Mouse (Mus musculus): Measurements from ENCODE around the gene Frs2. TPM values are rescaled to one million over a fixed set of nuclear protein-coding genes. Genes with fewer than 3 reads are reported as not detected.
"Not testable (repeated sequence)": the region's sequence is repeated elsewhere in the genome, so short reads cannot be mapped to it uniquely, and the experiment has no call there.

Frs2 gene
- total RNA-seq, 1 experiment from 2014 or later, result 29.5 TPM

DNA sequence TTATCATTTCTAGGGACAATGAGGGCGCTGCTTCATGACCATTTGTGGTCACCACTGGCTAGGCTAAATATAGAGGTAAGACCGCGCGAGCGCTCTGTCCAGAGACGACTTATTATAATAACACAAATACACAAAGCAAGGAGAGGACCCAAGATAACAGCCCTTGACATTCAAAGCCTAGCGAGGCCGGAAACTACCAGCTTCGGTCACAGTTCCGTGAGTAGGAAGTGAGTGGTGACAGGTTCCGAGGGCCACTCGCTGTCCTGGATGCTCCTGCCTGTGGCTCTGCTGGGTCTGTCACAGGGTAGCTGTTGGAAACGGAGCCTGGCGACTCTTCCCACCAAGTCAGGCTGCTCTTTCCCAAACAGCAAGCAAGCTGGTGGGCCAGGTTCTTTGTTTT, 106.0 kb downstream of the Frs2 start:
- DNase-seq, result no peak

DNA sequence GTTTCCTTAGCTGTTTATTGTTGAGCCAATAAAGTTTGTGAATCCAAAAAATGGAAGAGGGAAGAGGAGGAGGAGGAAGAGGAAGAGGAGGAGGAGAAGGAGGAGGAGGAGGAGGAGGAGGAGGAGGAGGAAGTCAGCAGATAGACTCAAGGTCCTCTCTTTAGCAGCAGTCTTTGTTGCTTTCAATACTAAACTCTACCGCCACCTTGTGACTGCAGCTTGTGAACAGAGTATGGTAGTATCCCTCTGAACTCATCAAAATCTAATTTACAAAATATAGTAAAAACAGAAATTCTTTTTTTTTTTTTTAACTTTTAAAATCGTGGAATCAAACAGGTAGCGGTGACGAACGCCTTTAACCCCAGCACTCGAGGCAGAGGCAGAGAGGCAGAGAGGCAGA, 108.0 kb downstream of the Frs2 start:
- DNase-seq, result no peak

DNA sequence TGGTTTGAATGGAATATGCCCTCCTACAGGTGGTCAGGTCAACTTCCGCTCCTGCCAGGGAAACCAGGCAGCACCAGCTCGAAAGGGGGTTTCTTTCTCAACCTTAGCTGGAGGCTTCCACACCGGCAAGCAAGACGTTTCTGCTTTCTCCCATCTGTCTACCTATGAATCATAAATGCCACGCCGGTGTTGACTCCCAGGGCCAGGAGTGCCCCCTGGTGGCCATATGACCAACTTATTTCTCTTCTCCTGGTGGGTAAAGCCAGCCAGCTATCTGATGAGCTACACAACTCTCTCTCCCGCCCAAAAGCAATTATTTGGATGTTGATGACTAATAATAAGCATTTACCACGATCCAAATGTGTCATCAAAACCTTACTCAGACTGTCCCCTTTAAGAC, 114.5 kb downstream of the Frs2 start:
- peak; percentile 88 for DNase-seq

DNA sequence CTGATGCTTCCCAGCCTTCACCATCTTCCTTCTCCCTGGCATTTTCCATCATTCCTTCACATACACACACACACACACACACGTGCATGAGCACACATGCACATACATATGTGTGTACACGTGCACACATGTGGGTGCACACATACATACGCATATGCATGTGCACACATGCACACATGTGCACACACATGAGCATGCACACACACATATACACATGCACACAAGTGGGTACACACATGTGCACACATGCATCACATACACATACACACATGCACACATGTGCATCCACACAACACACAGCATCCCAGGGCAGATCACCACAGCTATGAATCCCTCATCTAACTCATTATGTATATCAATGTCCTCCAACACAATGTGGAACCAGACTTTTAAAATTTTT, 117.2 kb downstream of the Frs2 start:
- DNase-seq, result no peak

DNA sequence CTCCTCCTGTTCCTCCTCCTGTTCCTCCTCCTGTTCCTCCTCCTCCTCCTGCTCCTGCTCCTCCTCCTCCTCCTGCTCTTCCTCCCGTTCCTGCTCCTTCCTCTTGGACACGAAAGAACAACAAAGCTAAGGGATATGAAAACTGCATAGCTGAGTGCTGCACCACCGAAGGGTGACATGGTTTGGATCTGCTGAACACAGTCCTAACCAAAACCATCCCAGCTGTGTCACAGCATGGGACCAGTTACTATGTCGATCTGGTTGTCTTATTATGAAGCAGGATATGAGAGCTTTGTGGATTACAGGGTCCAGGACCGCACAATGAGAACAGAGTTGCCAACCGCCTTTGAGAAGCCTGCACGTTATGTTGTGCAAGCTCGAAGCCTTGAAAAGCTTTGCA, 122.2 kb downstream of the Frs2 start:
- no peak for DNase-seq

DNA sequence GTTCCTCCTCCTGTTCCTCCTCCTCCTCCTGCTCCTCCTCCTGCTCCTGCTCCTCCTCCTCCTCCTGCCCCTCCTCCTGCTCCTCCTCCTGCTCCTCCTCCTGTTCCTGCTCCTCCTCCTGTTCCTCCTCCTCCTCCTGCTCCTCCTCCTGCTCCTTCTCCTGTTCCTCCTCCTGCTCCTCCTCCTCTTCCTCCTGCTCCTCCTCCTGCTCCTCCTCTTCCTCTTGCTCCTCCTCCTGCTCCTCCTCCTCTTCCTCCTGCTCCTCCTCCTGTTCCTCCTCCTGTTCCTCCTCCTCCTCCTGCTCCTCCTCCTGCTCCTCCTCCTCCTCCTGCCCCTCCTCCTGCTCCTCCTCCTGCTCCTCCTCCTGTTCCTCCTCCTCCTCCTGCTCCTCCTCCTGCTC, 122.6 kb downstream of the Frs2 start:
- DNase-seq, result not testable (repeated sequence)

DNA sequence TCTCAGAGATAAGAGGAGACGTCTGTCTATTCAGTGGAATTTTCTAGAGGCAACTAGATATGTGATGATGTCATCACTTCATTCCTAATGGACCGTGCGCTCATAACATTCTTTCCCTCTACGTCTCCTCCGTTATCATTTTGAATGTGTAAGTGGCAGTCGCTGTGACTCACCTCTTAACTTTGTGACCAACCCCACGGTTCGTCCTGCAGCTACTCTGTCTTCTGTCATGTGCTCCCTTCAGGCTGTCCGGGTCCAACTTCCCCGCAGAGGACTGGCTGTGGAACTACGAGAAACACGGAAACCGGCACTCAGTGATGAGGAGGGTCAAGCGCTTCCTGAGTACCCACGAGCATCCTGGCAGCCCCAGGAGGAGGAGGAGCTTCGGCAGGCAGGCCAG, 124.6 kb downstream of the Frs2 start:
- no peak for DNase-seq

DNA sequence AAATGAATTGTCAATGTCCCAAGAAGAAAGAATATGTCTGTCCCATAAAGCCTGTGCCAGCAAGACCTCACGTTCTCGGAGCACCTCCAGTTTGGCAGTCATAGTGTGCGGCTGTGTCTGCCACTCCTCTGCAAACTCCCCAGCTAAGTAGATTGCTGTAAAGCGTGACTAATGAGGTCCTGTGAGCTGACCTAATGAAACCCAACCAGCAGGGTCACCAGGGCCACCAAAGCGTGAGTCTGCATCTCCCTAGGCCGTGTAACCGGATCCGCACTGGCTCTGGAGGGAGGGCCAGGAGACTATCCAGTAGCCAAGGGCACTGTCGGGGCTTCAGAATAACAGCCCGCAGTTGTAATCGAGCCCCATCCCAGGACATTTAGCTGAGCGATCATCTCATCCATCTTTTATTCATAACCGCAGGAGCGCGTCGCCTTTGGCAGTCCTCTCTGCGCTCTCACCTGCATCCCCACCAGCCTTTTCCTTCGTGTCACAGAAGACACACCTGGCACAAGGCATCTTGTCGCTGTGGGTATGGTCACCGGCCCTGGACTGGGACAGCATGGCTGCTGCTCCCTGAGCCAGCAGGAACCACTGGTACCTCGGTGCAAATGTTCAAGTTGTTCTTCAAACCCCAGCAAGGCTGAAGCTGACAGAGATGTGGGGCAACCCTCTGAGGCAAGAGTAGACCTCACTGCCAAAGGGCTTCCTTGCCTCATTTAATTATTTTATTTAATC, 127.1 kb downstream of the Frs2 start:
- DNase-seq, result no peak

Other genes with a start within 250 kb of the Frs2 start
- gene Rab3ip, start 197.8 kb downstream of the Frs2 start, total RNA-seq (2021), result 34.2 and 38.0 TPM in 2 replicates
- gene Gm10271, start 175.9 kb downstream of the Frs2 start, total RNA-seq (2021), result not detected in 2 replicates
- 0.33 and 0.49 TPM in 2 replicates for gene Best3, start 162.2 kb downstream of the Frs2 start, total RNA-seq (2021)
- gene Lrrc10, start 103.2 kb downstream of the Frs2 start, total RNA-seq (2021), result not detected in 2 replicates
- 236 and 244 TPM in 2 replicates for gene Cct2, start 84.7 kb downstream of the Frs2 start, total RNA-seq (2021)
- gene Yeats4, start 76.0 kb upstream of the Frs2 start, total RNA-seq (2021), result 42.6 and 51.7 TPM in 2 replicates
- gene 9530003J23Rik, start 90.2 kb upstream of the Frs2 start, total RNA-seq (2021), result not detected in 2 replicates
- gene Lyz2, start 133.8 kb upstream of the Frs2 start, total RNA-seq (2021), result 43.2 and 47.5 TPM in 2 replicates
- gene Lyz1, start 144.3 kb upstream of the Frs2 start, total RNA-seq (2021), result 3.0 and 4.6 TPM in 2 replicates
- gene Cpsf6, start 231.5 kb upstream of the Frs2 start, total RNA-seq (2021), result 86.5 and 98.2 TPM in 2 replicates